13 mouse cellular contexts compared by ENCODE assay signal in the genomic region with DNA sequence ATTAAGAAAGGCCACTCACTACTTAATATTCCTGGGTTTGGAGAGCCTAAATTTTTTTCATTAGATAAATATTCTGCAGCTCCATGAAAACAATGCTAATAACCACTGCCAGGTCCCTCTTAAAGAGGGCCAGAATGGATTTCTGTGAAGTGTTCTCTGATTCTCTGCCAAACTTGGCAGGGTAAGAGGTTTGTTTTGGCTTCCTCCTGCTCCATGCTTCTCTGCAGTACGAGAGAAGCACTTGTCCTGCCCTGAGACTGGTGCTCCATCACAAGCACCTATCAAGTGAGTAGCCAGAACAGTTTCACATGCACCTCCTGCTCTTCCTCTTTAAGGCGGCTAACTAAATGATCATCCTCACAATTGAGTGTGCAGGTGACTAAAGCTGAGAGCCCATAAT.
DNase-seq lines count a peak whose midpoint lies in the region; ATAC-seq and TF ChIP-seq lines count a peak whose summit lies in the region.
"Had no signal": no experiment of that assay in that cellular context is flagged by ENCODE, and none has a peak within 500 bp of the region (broad histone marks: within the 10 kb centered on the region; RNA-seq: fewer than 3 reads in every experiment).

No protein-coding gene starts in this region.

- ATAC-seq in embryonic facial prominence, embryonic 14.5 days (ENCODE audit: low read depth) = no peak
- ATAC-seq in limb, embryonic 14.5 days (ENCODE audit: low FRiP score, low read depth) = no peak
- ATAC-seq in midbrain, postnatal 0 days (ENCODE audit: low FRiP score) = no peak
- no peak for ATAC-seq in liver, postnatal 0 days

- no peak overlapping the region for H3K4me3 ChIP-seq in embryonic facial prominence, embryonic 14.5 days (ENCODE audit: low read depth, low read length)
- H3K4me3 ChIP-seq in embryonic facial prominence, embryonic 10.5 days = no peak overlapping the region
- no peak overlapping the region for H3K4me3 ChIP-seq in limb, embryonic 14.5 days (replicated peaks; ENCODE audit: low read length)
- H3K4me3 ChIP-seq in limb, embryonic 10.5 days = no peak overlapping the region
- H3K4me3 ChIP-seq in midbrain, postnatal 0 days (ENCODE audit: low read depth, low read length) = no peak overlapping the region
- no peak overlapping the region for H3K4me3 ChIP-seq in liver, postnatal 0 days (ENCODE audit: low read depth, low read length)
- H3K4me3 ChIP-seq: embryonic facial prominence, embryonic 13.5 days; neural tube, embryonic 12.5 days had no signal

- H3K36me3 ChIP-seq in embryonic facial prominence, embryonic 14.5 days (ENCODE audit: control insufficient read depth, insufficient read depth, low read length) = no peaks in the 10 kb centered on the region
- no peaks in the 10 kb centered on the region for H3K36me3 ChIP-seq in embryonic facial prominence, embryonic 10.5 days (replicated peaks)
- no peaks in the 10 kb centered on the region for H3K36me3 ChIP-seq in limb, embryonic 14.5 days (ENCODE audit: control insufficient read depth, insufficient read depth, low read length)
- no peaks in the 10 kb centered on the region for H3K36me3 ChIP-seq in limb, embryonic 10.5 days
- H3K36me3 ChIP-seq in midbrain, postnatal 0 days (ENCODE audit: insufficient read depth, low read length) = no peaks in the 10 kb centered on the region
- no peaks in the 10 kb centered on the region for H3K36me3 ChIP-seq in liver, postnatal 0 days (replicated peaks; ENCODE audit: insufficient read depth, low read length)
- H3K36me3 ChIP-seq: embryonic facial prominence, embryonic 13.5 days; neural tube, embryonic 12.5 days had no signal

- H3K9me3 ChIP-seq in embryonic facial prominence, embryonic 14.5 days (ENCODE audit: control insufficient read depth, low read length) = no peaks in the 10 kb centered on the region
- no peaks in the 10 kb centered on the region for H3K9me3 ChIP-seq in embryonic facial prominence, embryonic 10.5 days
- H3K9me3 ChIP-seq in limb, embryonic 14.5 days (ENCODE audit: control insufficient read depth, low read length) = no peaks in the 10 kb centered on the region
- H3K9me3 ChIP-seq in limb, embryonic 10.5 days (replicated peaks) = no peaks in the 10 kb centered on the region
- no peaks in the 10 kb centered on the region for H3K9me3 ChIP-seq in midbrain, postnatal 0 days (ENCODE audit: low read length)
- H3K9me3 ChIP-seq in liver, postnatal 0 days (ENCODE audit: low read length) = no peaks in the 10 kb centered on the region
- H3K9me3 ChIP-seq: embryonic facial prominence, embryonic 13.5 days; neural tube, embryonic 12.5 days had no signal

- TF ChIP-seq EP300 in liver, postnatal 0 days (IDR thresholded peaks at IDR 0.05; ENCODE audit: low read depth) = no peak

- H3K27me3 ChIP-seq in embryonic facial prominence, embryonic 14.5 days (replicated peaks; ENCODE audit: control insufficient read depth, insufficient read depth, low read length) = no peaks in the 10 kb centered on the region
- H3K27me3 ChIP-seq in embryonic facial prominence, embryonic 10.5 days (replicated peaks; ENCODE audit: low read depth, poor library complexity, severe bottlenecking) = no peaks in the 10 kb centered on the region
- no peaks in the 10 kb centered on the region for H3K27me3 ChIP-seq in limb, embryonic 14.5 days (ENCODE audit: control insufficient read depth, insufficient read depth, low read length)
- no peaks in the 10 kb centered on the region for H3K27me3 ChIP-seq in limb, embryonic 10.5 days (ENCODE audit: low read depth, poor library complexity, severe bottlenecking)
- H3K27me3 ChIP-seq in midbrain, postnatal 0 days (ENCODE audit: insufficient read depth, low read length) = no peaks in the 10 kb centered on the region
- H3K27me3 ChIP-seq in liver, postnatal 0 days (ENCODE audit: insufficient read depth, low read length) = no peaks in the 10 kb centered on the region
- H3K27me3 ChIP-seq: embryonic facial prominence, embryonic 13.5 days; neural tube, embryonic 12.5 days had no signal

- no peak for TF ChIP-seq POLR2A in limb, embryonic 14.5 days (IDR thresholded peaks at IDR 0.05; ENCODE audit: borderline replicate concordance, extremely low read depth, insufficient read depth, insufficient read length)

- no peak for TF ChIP-seq CTCF in midbrain, postnatal 0 days (IDR thresholded peaks at IDR 0.05)
- TF ChIP-seq CTCF in liver, postnatal 0 days (IDR thresholded peaks at IDR 0.05; ENCODE audit: low read depth) = no peak

- no peak overlapping the region for H3K9ac ChIP-seq in embryonic facial prominence, embryonic 14.5 days (ENCODE audit: low read depth, low read length)
- no peak overlapping the region for H3K9ac ChIP-seq in limb, embryonic 14.5 days (ENCODE audit: low read depth, low read length, severe bottlenecking)
- H3K9ac ChIP-seq in midbrain, postnatal 0 days (replicated peaks; ENCODE audit: low read length, poor library complexity, severe bottlenecking) = no peak overlapping the region
- H3K9ac ChIP-seq in liver, postnatal 0 days (replicated peaks) = no peak overlapping the region
- H3K9ac ChIP-seq: embryonic facial prominence, embryonic 13.5 days; neural tube, embryonic 12.5 days had no signal

- no peak overlapping the region for H3K27ac ChIP-seq in embryonic facial prominence, embryonic 14.5 days (replicated peaks; ENCODE audit: low read depth, low read length)
- no peak overlapping the region for H3K27ac ChIP-seq in embryonic facial prominence, embryonic 10.5 days (replicated peaks)
- H3K27ac ChIP-seq in limb, embryonic 14.5 days (replicated peaks; ENCODE audit: low read depth, low read length) = no peak overlapping the region
- no peak overlapping the region for H3K27ac ChIP-seq in limb, embryonic 10.5 days
- H3K27ac ChIP-seq in midbrain, postnatal 0 days (ENCODE audit: low read depth, low read length) = no peak overlapping the region
- no peak overlapping the region for H3K27ac ChIP-seq in liver, postnatal 0 days (ENCODE audit: low read depth)
- H3K27ac ChIP-seq: embryonic facial prominence, embryonic 13.5 days; neural tube, embryonic 12.5 days had no signal

- 48% methylated on average over 2 of the region's 2 CpGs for WGBS in embryonic facial prominence, embryonic 14.5 days
- 79% methylated on average over 2 of the region's 2 CpGs for WGBS in embryonic facial prominence, embryonic 10.5 days
- 62% methylated on average over 2 of the region's 2 CpGs for WGBS in limb, embryonic 14.5 days
- WGBS in limb, embryonic 10.5 days = 81% methylated on average over 2 of the region's 2 CpGs
- WGBS in midbrain, postnatal 0 days = 69% methylated on average over 2 of the region's 2 CpGs
- 53% methylated on average over 2 of the region's 2 CpGs for WGBS in liver, postnatal 0 days (ENCODE audit: insufficient replicate concordance)

- DNase-seq in embryonic facial prominence, embryonic 14.5 days (ENCODE audit: low spot score) = peak; percentile 35
- DNase-seq in embryonic facial prominence, embryonic 10.5 days (ENCODE audit: low spot score) = no peak
- peak; percentile 15 for DNase-seq in limb, embryonic 14.5 days (ENCODE audit: low spot score)
- no peak for DNase-seq in limb, embryonic 10.5 days (ENCODE audit: low spot score)
- DNase-seq in lung, adult 18-20 months = peak; percentile 68 to 81
- peak; percentile 24 for DNase-seq in midbrain, postnatal 0 days (ENCODE audit: low spot score)
- no peak for DNase-seq in liver, postnatal 0 days
- no peak for DNase-seq in gastrocnemius, postnatal 4 days (ENCODE audit: low spot score in 2 of 2)
- DNase-seq: adrenal gland, adult 8-10 months; kidney, adult 2 months; spleen, adult 18-20 months had no signal

- 0 out of 2 replicates have a peak, but pooled peaks cover 5% of the 10 kb centered on the region for H3K4me1 ChIP-seq in embryonic facial prominence, embryonic 14.5 days (ENCODE audit: control insufficient read depth, insufficient read depth, low read length)
- no peaks in the 10 kb centered on the region for H3K4me1 ChIP-seq in embryonic facial prominence, embryonic 10.5 days
- peaks cover 3% of the 10 kb centered on the region; the same call in 1 of the 2 replicates for H3K4me1 ChIP-seq in limb, embryonic 14.5 days (ENCODE audit: control insufficient read depth, insufficient read depth, low read length)
- no peaks in the 10 kb centered on the region for H3K4me1 ChIP-seq in limb, embryonic 10.5 days
- H3K4me1 ChIP-seq in midbrain, postnatal 0 days (ENCODE audit: insufficient read depth, low read length) = no peaks in the 10 kb centered on the region
- H3K4me1 ChIP-seq in liver, postnatal 0 days (ENCODE audit: insufficient read depth) = no peaks in the 10 kb centered on the region
- H3K4me1 ChIP-seq: embryonic facial prominence, embryonic 13.5 days; neural tube, embryonic 12.5 days had no signal

- no peak overlapping the region for H3K4me2 ChIP-seq in embryonic facial prominence, embryonic 14.5 days (ENCODE audit: low read depth, low read length)
- no peak overlapping the region for H3K4me2 ChIP-seq in limb, embryonic 14.5 days (replicated peaks; ENCODE audit: low read depth, low read length, severe bottlenecking)
- no peak overlapping the region for H3K4me2 ChIP-seq in midbrain, postnatal 0 days (ENCODE audit: low read depth, low read length, poor library complexity, severe bottlenecking)
- H3K4me2 ChIP-seq in liver, postnatal 0 days (ENCODE audit: low read depth, low read length) = no peak overlapping the region
- H3K4me2 ChIP-seq: embryonic facial prominence, embryonic 13.5 days; neural tube, embryonic 12.5 days had no signal

Comparison
In these comparisons a context has a peak if more than half of its experiments do, and no peak if none do; other contexts are left out.
1. DNase-seq: peak in embryonic facial prominence, embryonic 14.5 days (single experiment), limb, embryonic 14.5 days (single experiment), lung, adult 18-20 months (2 of 2) and midbrain, postnatal 0 days (single experiment); none in embryonic facial prominence, embryonic 10.5 days (single experiment), limb, embryonic 10.5 days (single experiment), liver, postnatal 0 days (single experiment) and gastrocnemius, postnatal 4 days (0 of 2).